Mouse (Mus musculus) myocyte (in vitro differentiated cells): ENCODE data around the gene Timm29. TPM values are rescaled to one million over a fixed set of nuclear protein-coding genes. Genes with fewer than 3 reads are reported as not detected.

ENCODE experiments used
- H3K27me3 ChIP-seq: one replicate; pipeline ENCODE4 v1.6.1; 2011; ENCODE audit not compliant: control insufficient read depth, insufficient read depth, insufficient read length
- H3K36me3 ChIP-seq: one replicate; pipeline ENCODE4 v1.6.1; 2011; ENCODE audit not compliant: control insufficient read depth, insufficient read depth
- H3K4me2 ChIP-seq: one replicate; pipeline ENCODE4 v1.6.1; 2011; ENCODE audit warnings: low read depth, control low read depth
- H3K4me3 ChIP-seq: one replicate; pipeline ENCODE4 v1.5.1; 2011; ENCODE audit warnings: mild to moderate bottlenecking, control low read depth, moderate library complexity
- H3K79me2 ChIP-seq: one replicate; pipeline ENCODE4 v1.6.1; 2011; ENCODE audit not compliant: control insufficient read depth, insufficient read depth
- H3ac ChIP-seq: one replicate; pipeline ENCODE4 v1.6.1; 2011; ENCODE audit not compliant: control insufficient read depth, insufficient read length
- CEBPB ChIP-seq: IDR thresholded peaks from 2 replicates; pipeline ENCODE4 v1.6.1; 2011; ENCODE audit warnings: mild to moderate bottlenecking, moderate library complexity; ENCODE audit not compliant: poor library complexity, insufficient read depth, severe bottlenecking
- E2F4 ChIP-seq: IDR thresholded peaks from one replicate; pipeline ENCODE4 v1.6.1; 2011; ENCODE audit warnings: mild to moderate bottlenecking, control low read depth, moderate library complexity; ENCODE audit not compliant: insufficient read depth
- MAX ChIP-seq: IDR thresholded peaks from one replicate; pipeline ENCODE4 v1.6.1; 2011; ENCODE audit warnings: low read depth, mild to moderate bottlenecking, control low read depth
- MYOD1 ChIP-seq, 3 experiments: IDR thresholded peaks; one replicate each; pipeline ENCODE4 v1.6.1; 2011; ENCODE audit warnings: control low read depth in 2 of 3, low read depth in 2 of 3, mild to moderate bottlenecking in 2 of 3, moderate library complexity in 1 of 3; ENCODE audit not compliant: insufficient read length in 2 of 3, control insufficient read depth in 1 of 3
- MYOG ChIP-seq, 3 experiments: IDR thresholded peaks; one replicate each; pipeline ENCODE4 v1.6.1; 2011; ENCODE audit warnings: control low read depth in 2 of 3, low read depth in 2 of 3, mild to moderate bottlenecking in 2 of 3; ENCODE audit not compliant: insufficient read length in 2 of 3, control insufficient read depth in 1 of 3, insufficient read depth in 1 of 3
- POLR2A ChIP-seq: IDR thresholded peaks from one replicate; pipeline ENCODE4 v1.6.1; 2011; ENCODE audit warnings: low read depth, mild to moderate bottlenecking, control low read depth, moderate library complexity; ENCODE audit not compliant: insufficient read length
- POLR2AphosphoS2 ChIP-seq: IDR thresholded peaks from one replicate; pipeline ENCODE4 v1.6.1; 2011; ENCODE audit warnings: low read depth, control low read depth; ENCODE audit not compliant: insufficient read length
- REST ChIP-seq: IDR thresholded peaks from one replicate; pipeline ENCODE4 v1.6.1; 2011; ENCODE audit warnings: mild to moderate bottlenecking, control low read depth, moderate library complexity; ENCODE audit not compliant: insufficient read depth, insufficient read length
- SRF ChIP-seq: IDR thresholded peaks from one replicate; pipeline ENCODE4 v1.6.1; 2011; ENCODE audit warnings: low read depth; ENCODE audit not compliant: control insufficient read depth, insufficient read length
- TCF12 ChIP-seq: IDR thresholded peaks from one replicate; pipeline ENCODE4 v1.6.1; 2011; ENCODE audit warnings: mild to moderate bottlenecking, control low read depth; ENCODE audit not compliant: poor library complexity, insufficient read depth, severe bottlenecking
- TCF3 ChIP-seq: IDR thresholded peaks from one replicate; pipeline ENCODE4 v1.6.1; 2011; ENCODE audit warnings: low read depth, control low read depth; ENCODE audit not compliant: insufficient read length
- USF1 ChIP-seq: IDR thresholded peaks from one replicate; pipeline ENCODE4 v1.6.1; 2011; ENCODE audit warnings: low read depth, mild to moderate bottlenecking, control low read depth, moderate library complexity
- polyA plus RNA-seq: library from polyadenylated mRNA; unstranded; fragments of >200 nt; fragmentation: generic; extraction: Trizol; gene quantifications from one replicate; pipeline ENCODE4 v1.2.1, GENCODE M21; 2012; ENCODE audit warnings: missing spikeins

Gene Timm29
- polyA plus RNA-seq, 1 experiment, result 26.3 TPM

- no peak for TF ChIP-seq SRF
- no peak for TF ChIP-seq CEBPB
- no peak for TF ChIP-seq REST
- TF ChIP-seq MAX, result no peak
- TF ChIP-seq E2F4, result no peak
- TF ChIP-seq POLR2A, result no peak
- no peak for TF ChIP-seq TCF3
- TF ChIP-seq MYOD1 (IDR thresholded peaks at IDR 0.05; ENCODE audit: control insufficient read depth in 1 of 3, insufficient read length in 2 of 3, low read depth in 2 of 3), result no peak
- TF ChIP-seq TCF12, result no peak
- TF ChIP-seq MYOG (IDR thresholded peaks at IDR 0.05; ENCODE audit: control insufficient read depth in 1 of 3, insufficient read depth in 1 of 3, insufficient read length in 2 of 3, low read depth in 2 of 3), result no peak
- TF ChIP-seq USF1, result no peak
- TF ChIP-seq POLR2AphosphoS2, result no peak
- Histone ChIP-seq H3K4me3 (no peak overlapping the region), H3K79me2 (no peaks in the 10 kb centered on the region), H3ac (no peak overlapping the region), H3K4me2 (no peak overlapping the region), H3K36me3 (no peaks in the 10 kb centered on the region), H3K27me3 (no peaks in the 10 kb centered on the region)
Measured at GRCm38 (mm10) chr9:21606648-21607047, 14.1 kb downstream of the Timm29 start.

- Histone ChIP-seq H3K79me2 (no peaks in the 10 kb centered on the region), H3K4me2 (no peak overlapping the region), H3K4me3 (no peak overlapping the region), H3K36me3 (no peaks in the 10 kb centered on the region), H3K27me3 (no peaks in the 10 kb centered on the region), H3ac (no peak overlapping the region)
- TF ChIP-seq SRF (no peak), TCF12 (no peak), MYOD1 (IDR thresholded peaks at IDR 0.05; ENCODE audit: control insufficient read depth in 1 of 3, insufficient read length in 2 of 3, low read depth in 2 of 3) (no peak), MYOG (IDR thresholded peaks at IDR 0.05; ENCODE audit: control insufficient read depth in 1 of 3, insufficient read depth in 1 of 3, insufficient read length in 2 of 3, low read depth in 2 of 3) (no peak), E2F4 (no peak), POLR2AphosphoS2 (no peak)
Measured at GRCm38 (mm10) chr9:21609861-21610260, 17.3 kb downstream of the Timm29 start.

GRCm38 (mm10) chr9:21614864-21615616 is 22.5 kb downstream of the Timm29 start:
- Histone ChIP-seq H3K4me2 (peak overlapping the region; percentile 96), H3K79me2 (peaks cover 36% of the 10 kb centered on the region), H3K4me3 (peak overlapping the region; percentile 92), H3K27me3 (no peaks in the 10 kb centered on the region), H3ac (peak overlapping the region; percentile 53), H3K36me3 (no peaks in the 10 kb centered on the region)
- TF ChIP-seq MYOG (IDR thresholded peaks at IDR 0.05; ENCODE audit: control insufficient read depth in 1 of 3, insufficient read depth in 1 of 3, insufficient read length in 2 of 3, low read depth in 2 of 3) (no peak), POLR2A (no peak), TCF12 (no peak), SRF (no peak), USF1 (no peak), TCF3 (no peak), REST (no peak), POLR2AphosphoS2 (no peak)

- H3K79me2 ChIP-seq, result peaks cover 43% of the 10 kb centered on the region
- H3K27me3 ChIP-seq, result no peaks in the 10 kb centered on the region
- H3K4me3 ChIP-seq, result peak within 1 kb of the TSS; percentile 92
- no peaks in the 10 kb centered on the region for H3K36me3 ChIP-seq
- peak within 1 kb of the TSS; percentile 53 for H3ac ChIP-seq
- peak; percentile 59 for TF ChIP-seq POLR2A
- TF ChIP-seq CEBPB, result no peak
- TF ChIP-seq USF1, result no peak
- peak; percentile 7 for TF ChIP-seq SRF
- no peak for TF ChIP-seq MAX
- peak; percentile 5 for TF ChIP-seq POLR2AphosphoS2
- peak within 1 kb of the TSS; percentile 96 for H3K4me2 ChIP-seq
Measured at GRCm38 (mm10) chr9:21615617-21616231, 23.2 kb downstream of the Timm29 start, which contains the start of gene Smarca4. TSS of gene Smarca4 (plus strand) at chr9:21616169.

- Histone ChIP-seq H3K4me2 (peak overlapping the region; percentile 84), H3K36me3 (no peaks in the 10 kb centered on the region), H3K27me3 (no peaks in the 10 kb centered on the region), H3ac (peak overlapping the region; percentile 53), H3K79me2 (peaks cover 49% of the 10 kb centered on the region), H3K4me3 (peak overlapping the region; percentile 92)
- TF ChIP-seq TCF12 (no peak), POLR2AphosphoS2 (peak; percentile 60), CEBPB (no peak), USF1 (no peak), E2F4 (no peak), MYOD1 (IDR thresholded peaks at IDR 0.05; ENCODE audit: control insufficient read depth in 1 of 3, insufficient read length in 2 of 3, low read depth in 2 of 3) (no peak), MAX (no peak), SRF (no peak), TCF3 (no peak), MYOG (IDR thresholded peaks at IDR 0.05; ENCODE audit: control insufficient read depth in 1 of 3, insufficient read depth in 1 of 3, insufficient read length in 2 of 3, low read depth in 2 of 3) (peak in 1 of 3 experiments; percentile 20), POLR2A (peak; percentile 71), REST (no peak)
Measured at GRCm38 (mm10) chr9:21616232-21616781, 23.8 kb downstream of the Timm29 start.
